Mouse (Mus musculus): ENCODE measurements around the gene Smco4. TPM values are rescaled to one million over a fixed set of nuclear protein-coding genes. Genes with fewer than 3 reads are reported as not detected.
"Not testable (repeated sequence)": the region's sequence is repeated elsewhere in the genome, so short reads cannot be mapped to it uniquely, and the experiment has no call there.

Gene Smco4
- total RNA-seq, 2 experiments from 2014 or later: 28.9 to 34.1 TPM

- DNase-seq (ENCODE audit: low spot score in 2 of 2): no peak
These were observed 44.3 kb downstream of the Smco4 start for GRCm38 (mm10) chr9:15537455-15538048.

DNA sequence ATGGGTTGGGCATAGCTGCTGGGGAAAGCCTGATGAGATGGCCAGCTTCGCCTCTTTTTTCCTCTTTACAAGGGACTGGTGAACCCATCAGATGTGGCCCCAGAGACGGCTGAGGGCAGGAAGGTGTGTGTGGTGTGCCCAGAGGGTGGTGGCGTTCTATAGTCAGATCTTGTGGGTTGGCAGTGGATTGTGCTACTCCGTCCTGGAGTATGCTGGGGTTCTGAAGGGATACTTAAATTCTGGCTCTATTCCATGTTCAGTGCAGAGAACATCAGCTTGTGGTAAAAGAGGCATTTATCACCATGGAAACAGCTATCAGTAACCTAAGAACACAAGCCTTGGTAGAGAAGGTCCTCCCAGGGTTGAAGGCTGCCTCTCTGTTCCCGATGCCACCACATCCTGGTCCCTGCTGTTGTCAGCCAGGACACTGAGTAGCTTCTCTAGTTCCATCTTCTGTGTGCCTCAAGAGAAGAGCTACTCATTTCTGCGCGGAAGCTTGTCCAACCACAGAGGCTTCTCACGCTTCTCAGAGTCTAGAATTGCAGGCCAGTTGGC lies 45.8 kb downstream of the Smco4 start:
- DNase-seq (ENCODE audit: low spot score in 2 of 2): no peak

GRCm38 (mm10) chr9:15541735-15542354 lies 48.6 kb downstream of the Smco4 start:
- DNase-seq (ENCODE audit: low spot score in 2 of 2): no peak

- no peak for DNase-seq (ENCODE audit: low spot score in 2 of 2)
These were observed 57.3 kb downstream of the Smco4 start for GRCm38 (mm10) chr9:15550461-15550961.

- not testable (repeated sequence) for DNase-seq (ENCODE audit: low spot score in 2 of 2)
These were observed 57.8 kb downstream of the Smco4 start for GRCm38 (mm10) chr9:15551073-15551472.

GRCm38 (mm10) chr9:15551933-15552851 lies 59.0 kb downstream of the Smco4 start:
- DNase-seq (ENCODE audit: low spot score in 2 of 2): no peak

GRCm38 (mm10) chr9:15553322-15553721 lies 60.1 kb downstream of the Smco4 start:
- DNase-seq (ENCODE audit: low spot score in 2 of 2): no peak

DNA sequence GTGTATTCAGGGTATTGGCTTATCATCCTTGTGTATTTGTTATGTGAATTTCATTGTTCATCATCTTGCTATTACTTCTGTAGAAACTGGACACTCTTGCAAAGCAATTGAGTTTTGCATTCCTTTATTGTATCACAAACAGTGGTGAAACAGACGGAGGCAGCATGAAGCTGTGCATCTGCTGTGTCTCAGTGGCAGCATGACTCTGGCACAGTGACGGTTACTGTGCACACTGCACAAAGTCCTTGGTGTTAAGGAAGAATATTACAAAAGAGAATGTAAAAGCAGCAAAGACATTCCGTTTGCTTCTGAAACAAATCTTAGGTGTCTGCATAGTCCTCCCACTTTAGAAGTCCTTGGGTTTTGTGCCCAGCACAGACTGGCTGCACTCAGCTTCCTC lies 67.2 kb downstream of the Smco4 start:
- DNase-seq (ENCODE audit: low spot score in 2 of 2): no peak

GRCm38 (mm10) chr9:15562353-15562752 lies 69.1 kb downstream of the Smco4 start:
- no peak for DNase-seq (ENCODE audit: low spot score in 2 of 2)

- no peak for DNase-seq (ENCODE audit: low spot score in 2 of 2)
These were observed 81.7 kb downstream of the Smco4 start for GRCm38 (mm10) chr9:15574750-15575454.

DNA sequence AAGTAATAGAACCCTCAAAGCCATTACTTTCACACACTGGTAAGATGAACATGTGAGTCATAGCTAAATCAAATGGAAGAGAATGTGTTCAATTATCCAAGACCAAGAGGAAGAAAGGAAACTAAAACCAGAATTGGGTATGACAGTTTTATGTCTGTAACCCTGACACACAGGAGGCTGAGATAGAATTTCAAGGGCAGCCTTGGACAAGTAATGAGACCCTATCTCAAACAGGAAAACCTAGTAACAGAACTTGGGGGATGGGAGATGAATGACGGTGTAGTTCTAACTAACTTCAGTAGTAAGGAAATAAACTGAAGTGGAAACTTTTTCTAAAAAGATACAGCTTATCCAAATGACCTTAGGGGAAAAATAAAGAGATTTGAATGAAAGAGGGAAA lies 85.2 kb downstream of the Smco4 start:
- DNase-seq (ENCODE audit: low spot score in 2 of 2): no peak

GRCm38 (mm10) chr9:15578946-15579345 lies 85.7 kb downstream of the Smco4 start:
- DNase-seq (ENCODE audit: low spot score in 2 of 2): no peak

DNA sequence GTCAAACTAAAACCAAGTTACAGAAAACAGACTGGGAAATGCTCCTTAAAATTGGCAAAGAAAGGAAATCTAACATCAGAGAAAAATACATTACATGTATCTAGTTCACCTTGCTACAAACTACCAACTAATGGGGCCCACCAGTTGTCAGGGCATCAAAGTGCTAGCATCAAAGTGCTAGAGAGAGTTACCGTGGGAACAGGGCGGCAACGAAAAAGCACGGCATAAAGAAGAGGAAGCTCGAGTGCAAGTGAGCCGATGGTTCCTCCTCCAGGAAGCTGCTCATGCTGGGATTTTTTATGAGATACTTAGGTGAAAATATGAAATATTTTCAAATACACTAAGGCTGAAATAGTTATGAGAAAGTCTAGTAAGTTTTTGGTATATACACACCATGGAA lies 86.9 kb downstream of the Smco4 start:
- DNase-seq (ENCODE audit: low spot score in 2 of 2): no peak

DNA sequence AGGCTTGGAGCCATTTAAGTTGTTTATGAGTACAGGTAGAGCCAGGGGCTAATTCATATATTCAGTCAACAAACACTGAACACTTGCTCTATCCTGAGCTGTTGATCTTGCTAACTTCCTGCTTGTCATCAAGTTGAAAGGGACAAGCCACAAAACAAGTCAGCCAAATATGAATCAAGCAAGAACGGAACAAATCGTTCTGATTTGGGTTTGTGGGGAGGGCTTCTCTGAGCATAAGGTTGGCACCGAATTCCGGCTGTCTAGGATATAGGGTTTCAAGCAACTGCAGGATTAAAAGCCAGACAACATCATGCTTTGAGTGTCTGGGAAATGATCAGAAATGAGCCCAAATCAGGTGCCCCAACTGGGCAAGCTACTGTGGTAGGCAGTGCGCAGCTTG lies 88.8 kb downstream of the Smco4 start:
- DNase-seq (ENCODE audit: low spot score in 2 of 2): no peak

DNA sequence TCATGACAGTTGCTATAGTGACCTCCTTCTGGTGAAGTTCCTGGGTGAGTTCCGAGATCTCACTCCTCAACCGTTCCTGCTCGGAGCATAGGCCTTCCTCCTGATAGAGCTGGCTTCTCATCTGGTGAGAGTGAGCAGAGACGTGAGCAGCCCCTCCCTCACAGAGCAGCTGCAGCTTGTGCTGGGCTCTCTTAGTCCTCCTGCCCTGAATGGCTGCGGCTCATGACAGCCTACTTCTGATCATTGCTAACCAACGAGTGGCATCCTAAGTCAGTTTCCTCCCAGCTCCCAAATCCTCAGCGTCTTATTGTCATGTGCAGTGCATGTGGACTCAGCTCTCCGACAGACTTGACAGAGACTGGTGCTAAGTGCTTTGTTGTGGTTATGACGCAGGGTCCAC lies 91.0 kb downstream of the Smco4 start:
- no peak for DNase-seq (ENCODE audit: low spot score in 2 of 2)

- DNase-seq (ENCODE audit: low spot score in 2 of 2): no peak
These were observed 92.7 kb downstream of the Smco4 start for GRCm38 (mm10) chr9:15585956-15586355.

DNA sequence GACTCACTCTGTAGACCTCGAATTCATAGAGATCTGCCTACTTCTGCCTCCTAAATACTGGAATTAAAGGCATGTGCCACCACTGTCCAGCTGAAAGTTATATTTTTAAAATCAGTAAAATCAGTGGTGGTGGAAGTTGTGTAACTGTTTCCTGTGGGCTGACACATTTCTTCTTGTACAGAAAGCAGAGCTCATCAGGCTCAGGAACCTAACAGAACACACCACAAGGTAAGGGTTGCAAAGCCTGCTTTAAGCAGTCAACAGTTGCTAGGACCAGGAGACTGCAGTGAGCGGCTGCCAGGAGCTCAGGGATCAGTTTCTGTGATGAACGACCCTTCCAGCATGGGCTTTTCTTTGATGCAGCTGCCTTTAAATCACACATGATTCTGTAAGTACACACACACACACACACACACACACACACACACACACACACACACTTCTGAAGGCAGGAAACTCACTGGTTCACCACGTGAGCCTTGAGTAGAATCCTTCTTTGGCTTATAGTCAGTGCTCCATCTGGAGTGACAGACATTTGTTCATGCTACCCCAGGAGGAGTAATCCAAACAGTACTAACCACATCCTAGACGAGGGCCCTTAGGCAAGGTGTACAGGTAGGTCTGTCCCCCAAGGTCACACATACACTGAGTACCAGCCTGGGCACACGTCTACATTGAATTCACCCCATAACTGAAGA lies 94.1 kb downstream of the Smco4 start:
- no peak for DNase-seq (ENCODE audit: low spot score in 2 of 2)

DNA sequence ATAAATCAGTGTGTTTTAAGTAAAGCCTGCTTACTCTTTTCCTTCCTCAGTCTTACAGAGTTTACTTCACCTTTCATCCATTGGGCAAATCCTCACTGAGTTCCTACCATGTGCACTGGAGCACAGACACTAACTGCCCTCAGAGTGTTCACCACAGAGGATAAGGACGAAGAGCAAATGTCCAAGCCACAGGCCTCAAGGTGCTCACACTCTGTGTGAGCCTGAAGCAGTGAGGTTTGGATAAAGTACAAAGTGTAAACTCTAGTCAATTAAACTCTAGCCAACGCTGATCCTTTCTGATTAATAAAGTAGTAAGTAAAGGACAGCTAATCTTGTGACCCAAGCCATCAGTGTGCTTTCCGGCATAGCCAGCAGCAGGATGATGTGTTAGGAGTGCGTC lies 100.9 kb downstream of the Smco4 start:
- no peak for DNase-seq (ENCODE audit: low spot score in 2 of 2)
